Mouse (Mus musculus) limb, embryonic 12.5 days (tissue): ENCODE results near the gene Dhrs1. TPM values are rescaled to one million over a fixed set of nuclear protein-coding genes. Genes with fewer than 3 reads are reported as not detected.
A peak's percentile ranks its signal among the peaks of the same experiment; 100 is the strongest.
"Not testable (repeated sequence)": the region's sequence is repeated elsewhere in the genome, so short reads cannot be mapped to it uniquely, and the experiment has no call there.

Experiments
- ATAC-seq: fragments of 200-750 bp; cut with Nextera tagmentation; 2 replicates; pipeline ENCODE4 v1.8.0; 2017; ENCODE audit warnings: low read depth, moderate TSS enrichment; ENCODE audit not compliant: insufficient number of reproducible peaks, insufficient read depth, low FRiP score, low TSS enrichment
- H3K27ac ChIP-seq: fragments of 300-500 bp; sonication (generic); 2 replicates; pipeline ENCODE4 v1.5.1; 2016; ENCODE audit warnings: mild to moderate bottlenecking, moderate library complexity
- H3K27me3 ChIP-seq: fragments of 300-500 bp; sonication (generic); 2 replicates; pipeline ENCODE4 v1.6.1; 2016; ENCODE audit warnings: mild to moderate bottlenecking, moderate library complexity
- H3K36me3 ChIP-seq: fragments of 300-500 bp; sonication (generic); 2 replicates; pipeline ENCODE4 v1.6.1; 2016; ENCODE audit warnings: mild to moderate bottlenecking, moderate library complexity
- H3K4me1 ChIP-seq: fragments of 300-500 bp; sonication (generic); replicated peaks from 2 replicates; pipeline ENCODE4 v1.6.1; 2016
- H3K4me2 ChIP-seq: fragments of 300-500 bp; sonication (generic); 2 replicates; pipeline ENCODE4 v1.6.1; 2016; ENCODE audit warnings: mild to moderate bottlenecking, moderate library complexity
- H3K4me3 ChIP-seq: fragments of 300-500 bp; sonication (generic); replicated peaks from 2 replicates; pipeline ENCODE4 v1.5.1; 2016; ENCODE audit warnings: mild to moderate bottlenecking
- H3K9ac ChIP-seq: fragments of 300-500 bp; sonication (generic); replicated peaks from 2 replicates; pipeline ENCODE4 v1.6.1; 2016; ENCODE audit warnings: mild to moderate bottlenecking, moderate library complexity
- H3K9me3 ChIP-seq: fragments of 300-500 bp; sonication (generic); 2 replicates; pipeline ENCODE4 v1.6.1; 2016; ENCODE audit warnings: mild to moderate bottlenecking, moderate library complexity
- WGBS: fragments of 180-500 bp; shearing (Covaris S2); methylation state at CpG from one replicate; pipeline ENCODE4 v1.1.7; 2016; 5-methylcytosine and 5-hydroxymethylcytosine counted together
- polyA plus RNA-seq: library from polyadenylated mRNA; unstranded; fragments of >200 nt; fragmentation: Nextera tagmentation; extraction: Ambion mirVana; gene quantifications from 2 replicates; pipeline ENCODE4 v1.2.1, GENCODE M21; 2016

Dhrs1 gene
- polyA plus RNA-seq, 1 experiment from 2014 or later: 72.5 TPM

GRCm38 (mm10) chr14:55762001-55762821 is 16.7 kb upstream of the Dhrs1 start:
- peak overlapping the region; percentile 59; the same call in 1 of the 2 replicates for H3K27ac ChIP-seq
- peaks cover 59% of the 10 kb centered on the region for H3K27me3 ChIP-seq
- H3K4me1 ChIP-seq: peaks cover 23% of the 10 kb centered on the region
- H3K4me2 ChIP-seq: peak overlapping the region; percentile 95
- peak overlapping the region; percentile 57 for H3K4me3 ChIP-seq
- no peaks in the 10 kb centered on the region for H3K9me3 ChIP-seq
- H3K9ac ChIP-seq: peak overlapping the region; percentile 72
- peak; percentile 71 for ATAC-seq
- no peaks in the 10 kb centered on the region for H3K36me3 ChIP-seq
- under 1% methylated on average over 77 of the region's 77 CpGs for WGBS

GRCm38 (mm10) chr14:55761163-55761562 is 15.7 kb upstream of the Dhrs1 start, which contains the start of gene Ltb4r2:
Ltb4r2 (plus strand) TSS chr14:55761428.
- peak within 1 kb of the TSS; percentile 95 for H3K4me2 ChIP-seq
- no peaks in the 10 kb centered on the region for H3K9me3 ChIP-seq
- H3K9ac ChIP-seq: peak within 1 kb of the TSS; percentile 72
- ATAC-seq: no peak
- peak within 1 kb of the TSS; percentile 57 for H3K4me3 ChIP-seq
- H3K36me3 ChIP-seq: peaks cover 7% of the 10 kb centered on the region
- H3K4me1 ChIP-seq: peaks cover 22% of the 10 kb centered on the region
- 71% methylated on average over 6 of the region's 6 CpGs for WGBS
- H3K27me3 ChIP-seq: peaks cover 51% of the 10 kb centered on the region
- peak within 1 kb of the TSS; percentile 59; the same call in 1 of the 2 replicates for H3K27ac ChIP-seq

GRCm38 (mm10) chr14:55760156-55760555 is 14.7 kb upstream of the Dhrs1 start:
- Histone ChIP-seq H3K4me1 (peaks cover 22% of the 10 kb centered on the region), H3K27me3 (peaks cover 41% of the 10 kb centered on the region), H3K4me3 (peak overlapping the region; percentile 12; the same call in 1 of the 2 replicates), H3K36me3 (peaks cover 17% of the 10 kb centered on the region), H3K4me2 (peak overlapping the region; percentile 47)
- 2% methylated on average over 6 of the region's 6 CpGs for WGBS
- H3K9ac ChIP-seq, H3K9me3 ChIP-seq, ATAC-seq, H3K27ac ChIP-seq: not testable (repeated sequence)

GRCm38 (mm10) chr14:55758363-55758784 is 12.9 kb upstream of the Dhrs1 start, which contains the start of gene Cideb:
Cideb (minus strand) TSS chr14:55758458.
- Histone ChIP-seq H3K4me2 (peak within 1 kb of the TSS; percentile 27; the same call in 1 of the 2 replicates), H3K9ac (no peak within 1 kb of the TSS), H3K36me3 (peaks cover 35% of the 10 kb centered on the region), H3K27ac (no peak within 1 kb of the TSS), H3K4me3 (no peak within 1 kb of the TSS), H3K27me3 (peaks cover 25% of the 10 kb centered on the region), H3K4me1 (peaks cover 22% of the 10 kb centered on the region), H3K9me3 (no peaks in the 10 kb centered on the region)
- no peak for ATAC-seq
- WGBS: 20% methylated on average over 8 of the region's 8 CpGs

- Histone ChIP-seq H3K27ac (no peak overlapping the region), H3K9me3 (no peaks in the 10 kb centered on the region), H3K4me2 (no peak overlapping the region), H3K9ac (no peak overlapping the region), H3K27me3 (peaks cover 17% of the 10 kb centered on the region), H3K4me3 (no peak overlapping the region), H3K36me3 (peaks cover 43% of the 10 kb centered on the region), H3K4me1 (peaks cover 19% of the 10 kb centered on the region)
- WGBS: 84% methylated on average over 6 of the region's 6 CpGs
- ATAC-seq: no peak
Observed at GRCm38 (mm10) chr14:55757566-55757965, 12.1 kb upstream of the Dhrs1 start.

- ATAC-seq: no peak
- no peak overlapping the region for H3K27ac ChIP-seq
- 92% methylated on average over 10 of the region's 10 CpGs for WGBS
- H3K4me2 ChIP-seq: peak overlapping the region; percentile 99
- peak overlapping the region; percentile 83 for H3K9ac ChIP-seq
- H3K4me1 ChIP-seq: peaks cover 30% of the 10 kb centered on the region
- no peaks in the 10 kb centered on the region for H3K9me3 ChIP-seq
- peak overlapping the region; percentile 94; the same call in 1 of the 2 replicates for H3K4me3 ChIP-seq
- H3K27me3 ChIP-seq: no peaks in the 10 kb centered on the region
- H3K36me3 ChIP-seq: peaks cover 48% of the 10 kb centered on the region
Observed at GRCm38 (mm10) chr14:55747051-55747847, 1.8 kb upstream of the Dhrs1 start.

- Histone ChIP-seq H3K36me3 (peaks cover 48% of the 10 kb centered on the region), H3K27me3 (no peaks in the 10 kb centered on the region), H3K4me3 (peak overlapping the region; percentile 94), H3K27ac (no peak overlapping the region), H3K4me2 (peak overlapping the region; percentile 99), H3K9me3 (no peaks in the 10 kb centered on the region), H3K4me1 (peaks cover 30% of the 10 kb centered on the region), H3K9ac (peak overlapping the region; percentile 83)
- ATAC-seq: no peak
- under 1% methylated on average over 31 of the region's 31 CpGs for WGBS
Observed at GRCm38 (mm10) chr14:55745861-55746237, 359 bp upstream of the Dhrs1 start.

- peaks cover 30% of the 10 kb centered on the region for H3K4me1 ChIP-seq
- no peak overlapping the region for H3K4me3 ChIP-seq
- WGBS: 24% methylated on average over 10 of the region's 10 CpGs
- peaks cover 48% of the 10 kb centered on the region for H3K36me3 ChIP-seq
- H3K9ac ChIP-seq: no peak overlapping the region; the same call in 1 of the 2 replicates
- no peaks in the 10 kb centered on the region for H3K9me3 ChIP-seq
- peak overlapping the region; percentile 99 for H3K4me2 ChIP-seq
- H3K27me3 ChIP-seq: no peaks in the 10 kb centered on the region
- peak; percentile 39; the same call in 1 of the 2 replicates for ATAC-seq
- no peak overlapping the region for H3K27ac ChIP-seq
Observed at GRCm38 (mm10) chr14:55743711-55744110, 1.8 kb downstream of the Dhrs1 start.

GRCm38 (mm10) chr14:55737086-55737687 is 8.3 kb downstream of the Dhrs1 start:
- Histone ChIP-seq H3K4me2 (no peak overlapping the region), H3K4me3 (no peak overlapping the region), H3K9ac (no peak overlapping the region), H3K27ac (no peak overlapping the region), H3K27me3 (no peaks in the 10 kb centered on the region; the same call in 1 of the 2 replicates), H3K9me3 (no peaks in the 10 kb centered on the region), H3K4me1 (no peaks in the 10 kb centered on the region), H3K36me3 (peaks cover 46% of the 10 kb centered on the region)
- no peak for ATAC-seq
- 89% methylated on average over 9 of the region's 9 CpGs for WGBS

- ATAC-seq: no peak
- Histone ChIP-seq H3K4me2 (no peak overlapping the region), H3K4me3 (no peak overlapping the region), H3K9me3 (no peaks in the 10 kb centered on the region), H3K27me3 (no peaks in the 10 kb centered on the region; the same call in 1 of the 2 replicates), H3K9ac (no peak overlapping the region), H3K36me3 (peaks cover 32% of the 10 kb centered on the region), H3K4me1 (no peaks in the 10 kb centered on the region), H3K27ac (no peak overlapping the region)
- 89% methylated on average over 4 of the region's 4 CpGs for WGBS
Observed at GRCm38 (mm10) chr14:55735758-55736157, 9.7 kb downstream of the Dhrs1 start.
